Mouse (Mus musculus) left cerebral cortex, postnatal 14 days (tissue): Measurements from ENCODE around the gene Hoxa6. TPM values are rescaled to one million over a fixed set of nuclear protein-coding genes. Genes with fewer than 3 reads are reported as not detected.

Source experiments
- DNase-seq, 2 experiments: peaks; one replicate each; pipeline ENCODE4 v3.0.0; 2021 to 2022; ENCODE audit warnings: low spot score in 2 of 2, mixed read lengths in 1 of 2
- intact Hi-C: fragments of 180-260 bp; cut with DNase I; formaldehyde crosslinking; loops from one replicate; pipeline ENCODE4 v1.15.1; 2025
- total RNA-seq, 2 experiments: library from RNA; stranded (reverse); gene quantifications; 2 replicates each; pipeline ENCODE4 v1.2.3; 2021

The Hoxa6 gene
- total RNA-seq, 2 experiments from 2014 or later = not detected

DNA sequence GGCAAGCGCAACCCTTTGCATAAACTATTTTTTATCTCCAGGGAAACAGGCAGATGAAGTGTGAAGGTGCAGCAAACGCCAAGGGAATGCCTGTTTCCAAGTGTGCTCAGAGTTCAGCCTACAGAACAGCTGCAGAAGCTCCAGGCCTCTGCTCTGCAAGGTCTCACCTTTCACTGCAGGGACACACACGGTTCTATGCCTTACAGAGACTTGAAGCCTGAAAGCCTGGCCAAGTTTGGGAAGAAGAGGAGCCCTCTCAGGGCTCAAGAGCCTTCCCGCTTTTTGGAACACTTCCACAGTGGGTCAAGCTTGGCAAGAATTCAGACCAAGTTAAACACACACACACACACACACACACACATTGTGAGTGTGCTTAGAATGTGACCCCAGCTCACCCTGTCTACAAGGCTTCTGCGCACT, 19.3 kb downstream of the Hoxa6 start:
- intact Hi-C loops = no loop called here
- DNase-seq = no peak

DNA sequence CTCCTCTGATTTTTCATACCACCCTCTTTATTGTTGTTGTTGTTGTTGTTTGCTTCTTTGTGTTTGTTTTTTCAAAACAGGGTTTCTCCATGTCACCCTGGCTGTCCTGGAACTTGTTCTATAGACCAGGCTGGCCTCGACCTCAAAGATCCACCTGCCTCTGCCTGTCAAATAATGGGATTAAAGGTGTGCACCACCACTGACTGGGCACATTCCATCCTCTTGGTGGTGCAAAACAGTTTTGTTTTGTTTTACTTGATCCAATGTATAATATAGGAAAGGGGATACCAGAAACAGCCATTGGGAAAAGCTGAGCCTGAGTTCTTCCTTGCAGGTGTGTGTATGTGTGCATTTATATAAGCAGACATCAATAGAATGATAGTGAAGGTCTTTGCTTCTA, 22.0 kb downstream of the Hoxa6 start:
- DNase-seq = no peak
- intact Hi-C loops = no loop called here

DNA sequence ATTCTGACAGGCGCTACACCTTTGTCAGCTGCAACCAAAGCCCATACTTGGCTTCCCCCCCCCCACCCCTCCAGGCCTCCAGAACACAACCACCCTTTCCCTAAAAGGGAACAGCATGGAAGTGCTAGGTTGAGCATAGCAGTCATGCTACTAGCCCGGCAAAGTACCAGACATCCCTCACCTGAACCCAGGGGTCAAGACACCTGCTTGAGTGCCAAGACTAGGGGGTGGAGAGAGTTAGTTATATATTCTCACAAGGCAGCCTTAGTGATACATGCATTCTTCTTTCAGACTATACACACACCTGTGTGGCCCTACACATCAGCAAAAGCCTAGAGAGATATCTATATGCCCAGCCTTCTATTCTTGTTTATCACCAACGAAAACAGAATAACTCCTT, 22.7 kb downstream of the Hoxa6 start:
- intact Hi-C loops = no loop called here
- DNase-seq = no peak

DNA sequence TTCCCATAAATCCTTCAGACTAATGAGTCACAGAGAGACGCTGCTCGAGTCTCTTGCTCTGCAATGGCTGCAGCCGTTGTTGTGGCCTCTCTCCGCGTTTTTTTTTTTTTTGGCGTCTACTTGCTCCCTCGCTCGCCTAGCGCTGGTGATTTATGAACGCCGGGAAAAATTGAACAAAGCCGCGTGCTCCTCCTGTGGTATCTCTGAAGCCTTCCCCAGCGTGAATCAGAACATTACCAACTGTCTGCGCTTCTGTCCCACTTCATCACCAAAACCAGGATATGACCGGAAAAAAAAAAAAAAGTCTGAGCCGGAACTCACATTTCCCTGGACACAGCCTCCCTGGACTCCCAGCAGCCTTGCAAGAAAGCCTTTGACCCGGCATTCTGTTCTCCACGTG, 23.3 kb downstream of the Hoxa6 start:
- no peak for DNase-seq
- intact Hi-C loops = no loop called here

DNA sequence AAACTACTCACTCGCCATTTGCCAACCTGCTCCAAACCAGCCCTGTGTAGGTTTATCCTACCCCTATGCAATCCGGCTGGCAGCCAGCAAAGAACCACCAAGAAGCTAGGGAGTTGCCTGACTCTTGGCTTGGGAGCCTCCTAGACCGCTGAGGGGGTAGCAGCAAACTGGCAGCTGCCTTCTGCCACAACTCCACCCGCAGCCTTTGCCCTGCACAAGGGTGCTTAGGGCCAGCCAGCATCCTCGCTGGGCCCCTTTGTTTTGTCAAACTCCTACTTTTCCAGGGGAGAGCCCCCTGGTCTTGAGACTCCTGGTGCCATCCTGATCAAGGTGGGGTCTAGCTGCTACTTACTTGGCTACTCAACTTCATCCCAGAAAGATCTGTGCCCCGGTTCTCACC, 23.9 kb downstream of the Hoxa6 start:
- DNase-seq = no peak
- intact Hi-C loops = no loop called here

DNA sequence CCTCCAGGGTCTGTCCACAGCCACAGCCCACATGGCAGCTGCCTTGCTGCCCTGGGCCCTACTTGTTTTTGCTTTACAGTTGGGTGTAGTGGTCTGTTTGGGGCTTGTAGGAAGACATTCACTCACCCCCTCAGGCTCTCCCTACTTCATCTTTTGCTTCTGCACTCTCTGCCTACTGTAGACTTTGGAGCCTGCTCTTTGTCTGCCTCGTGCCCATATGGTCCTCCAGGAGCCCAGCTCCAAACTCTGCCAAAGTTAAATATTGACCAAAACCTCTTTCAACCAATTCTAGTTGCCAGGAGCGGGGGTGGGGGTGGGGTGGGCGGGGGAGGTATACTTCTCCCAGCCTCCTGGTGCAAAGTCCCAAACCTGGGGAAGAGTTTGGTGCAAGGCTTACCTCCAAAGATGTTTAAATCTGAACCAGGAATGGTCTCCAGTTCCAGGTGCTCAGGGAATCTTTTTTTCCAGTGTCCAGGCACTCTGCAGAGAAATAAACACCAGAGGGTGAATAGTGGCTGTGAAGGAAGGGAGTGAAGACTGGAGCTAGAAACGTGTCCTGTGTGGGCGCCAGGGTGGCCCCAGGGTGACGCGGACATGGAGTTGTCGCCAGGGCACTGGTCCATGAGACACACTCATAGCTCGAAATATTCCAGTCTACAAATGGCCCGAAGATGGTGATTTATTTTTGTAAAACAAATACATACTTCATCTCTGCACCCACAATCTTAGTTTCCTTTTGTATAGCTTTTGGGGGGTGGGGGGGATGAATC, 25.0 kb downstream of the Hoxa6 start:
- intact Hi-C loops = no loop called here

DNA sequence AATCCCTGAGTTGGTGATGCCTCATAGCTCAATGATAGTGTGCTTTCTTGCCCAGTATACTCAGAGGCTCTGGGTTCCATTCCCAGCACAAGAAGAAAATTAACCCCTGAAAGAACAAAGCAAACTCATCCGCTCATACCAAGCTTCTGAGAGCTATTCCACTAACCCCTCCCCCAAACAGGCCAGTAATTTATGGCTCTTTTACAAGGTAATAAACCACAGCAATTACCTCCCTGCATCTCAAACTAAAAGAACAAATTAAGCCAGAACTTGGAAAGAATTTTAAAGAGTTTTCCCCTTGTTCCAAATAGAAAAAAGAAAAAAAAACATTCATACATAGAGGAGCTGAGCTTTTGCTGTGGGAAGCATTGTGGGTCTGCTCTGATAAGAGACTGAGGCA, 25.7 kb downstream of the Hoxa6 start:
- intact Hi-C loops = no loop called here
- no peak for DNase-seq

More for the DNA sequence above, 25.0 kb downstream of the Hoxa6 start:
- no peak for DNase-seq

DNA sequence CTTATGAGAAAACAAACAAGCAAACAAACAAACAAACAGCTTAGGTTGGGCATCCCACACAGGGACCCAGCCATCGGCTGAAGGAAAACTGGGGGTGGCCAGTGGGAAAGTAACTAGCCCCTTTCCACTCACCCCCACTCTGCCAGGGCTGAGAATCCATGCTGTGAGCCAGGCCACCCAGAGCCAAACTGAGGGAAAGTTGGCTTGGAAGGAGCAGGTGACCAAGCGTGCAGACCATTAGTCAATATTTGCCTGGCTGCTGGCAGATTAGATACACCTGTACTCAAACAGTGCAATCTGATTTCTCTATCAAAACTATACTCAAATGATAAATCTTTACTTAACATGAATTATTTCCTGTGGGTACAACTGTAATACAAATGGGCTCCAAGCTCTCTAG, 26.5 kb downstream of the Hoxa6 start:
- DNase-seq = no peak
- intact Hi-C loops = no loop called here

DNA sequence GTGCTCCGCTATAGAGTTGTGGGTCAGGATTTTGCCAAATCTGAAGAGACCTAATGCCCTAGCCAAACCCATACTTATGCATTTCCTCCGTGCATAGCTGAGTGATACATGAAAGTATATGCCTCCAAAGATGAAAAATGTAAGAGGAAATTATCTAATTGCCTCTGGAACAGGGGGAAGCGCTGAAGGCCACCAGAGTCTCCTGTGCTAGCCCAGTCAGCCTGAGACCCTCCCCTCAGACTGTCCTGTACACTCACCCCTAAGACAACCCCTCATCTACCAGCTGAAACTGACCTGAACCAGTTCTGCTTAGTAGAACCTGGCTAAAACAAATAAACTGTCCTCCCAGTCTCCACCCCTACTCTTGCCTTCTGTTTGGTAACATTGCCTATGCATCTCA, 27.8 kb downstream of the Hoxa6 start:
- intact Hi-C loops = no loop called here

DNA sequence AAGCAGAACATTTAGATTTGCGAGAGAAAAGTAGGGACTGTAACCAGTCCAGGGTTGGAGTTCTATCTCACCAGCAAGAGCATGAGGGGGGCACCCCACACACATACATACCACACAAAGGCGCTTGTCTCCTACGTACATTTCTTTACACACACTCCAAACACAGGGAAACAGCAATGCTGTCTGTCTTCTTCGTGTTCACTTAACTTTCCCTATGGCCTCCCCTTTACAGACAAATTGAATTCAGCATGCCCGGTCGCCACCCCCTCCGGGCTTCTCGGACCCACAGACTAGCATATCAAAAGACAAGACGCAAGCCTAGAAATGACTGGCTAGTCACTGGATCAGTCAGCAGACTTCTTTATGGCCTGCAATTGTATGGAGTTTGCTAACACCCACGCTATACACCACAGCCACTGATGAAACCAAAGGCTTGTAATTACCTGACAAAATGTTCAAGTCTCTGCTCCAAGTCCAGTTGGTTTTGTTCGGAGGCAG, 28.3 kb downstream of the Hoxa6 start:
- DNase-seq = no peak
- intact Hi-C loops = no loop called here

More for the DNA sequence above, 27.8 kb downstream of the Hoxa6 start:
- DNase-seq = no peak

DNA sequence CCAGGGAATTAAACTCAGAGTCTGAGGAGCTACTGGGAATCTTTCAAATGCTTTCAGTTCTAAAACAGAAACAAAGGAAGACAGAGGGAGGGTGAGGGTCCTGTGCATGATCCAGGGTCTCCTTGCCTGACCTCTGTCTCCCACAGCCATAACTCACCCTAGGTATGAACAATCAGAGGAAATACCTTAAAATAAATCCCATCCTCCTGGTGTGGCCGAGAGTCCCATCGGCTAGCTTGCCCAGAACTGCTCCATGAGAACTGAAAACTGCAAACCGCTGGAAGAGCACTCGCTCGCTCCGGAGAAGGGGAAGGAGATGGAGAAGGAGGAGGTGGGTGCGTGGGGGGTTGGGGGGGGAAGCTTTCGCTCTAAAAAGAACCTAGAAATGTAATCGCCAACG, 28.8 kb downstream of the Hoxa6 start:
- intact Hi-C loops = no loop called here
- DNase-seq = no peak

DNA sequence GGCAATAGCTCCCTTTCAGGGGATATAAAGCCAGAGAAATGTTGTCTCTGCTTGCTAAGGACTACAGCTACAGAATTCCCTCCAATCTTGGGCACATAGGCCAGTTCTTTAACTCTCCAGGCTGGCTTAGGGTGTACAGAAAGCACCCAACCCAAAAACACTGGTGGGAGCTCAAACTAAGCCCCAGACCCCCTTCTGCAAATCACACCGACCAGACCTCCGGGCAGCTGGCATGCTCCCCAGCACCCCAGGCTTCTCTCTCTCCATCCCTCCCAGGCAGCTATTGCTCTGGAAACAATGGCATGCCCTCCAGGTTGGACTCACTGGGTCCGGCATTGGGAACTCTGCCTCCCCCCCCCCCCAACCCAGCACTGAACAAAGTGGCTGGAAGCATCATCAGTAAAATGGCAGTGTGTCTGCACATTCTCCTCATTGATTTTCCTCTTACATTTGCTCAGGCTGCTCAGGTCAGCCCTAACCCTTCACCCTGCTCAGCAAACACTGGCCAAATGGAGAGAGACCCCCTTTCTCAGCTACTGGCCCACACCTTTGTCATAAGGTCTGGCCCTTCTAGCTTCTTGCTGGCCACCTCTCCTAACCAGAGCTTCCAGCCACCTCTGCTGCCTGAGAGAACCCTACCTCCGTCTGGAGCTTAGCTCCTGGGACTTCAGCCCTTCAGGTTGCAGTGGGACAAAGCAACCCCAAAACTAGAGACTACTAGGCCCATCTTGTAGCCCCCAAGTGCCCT, 29.4 kb downstream of the Hoxa6 start:
- no peak for DNase-seq
- intact Hi-C loops = no loop called here

DNA sequence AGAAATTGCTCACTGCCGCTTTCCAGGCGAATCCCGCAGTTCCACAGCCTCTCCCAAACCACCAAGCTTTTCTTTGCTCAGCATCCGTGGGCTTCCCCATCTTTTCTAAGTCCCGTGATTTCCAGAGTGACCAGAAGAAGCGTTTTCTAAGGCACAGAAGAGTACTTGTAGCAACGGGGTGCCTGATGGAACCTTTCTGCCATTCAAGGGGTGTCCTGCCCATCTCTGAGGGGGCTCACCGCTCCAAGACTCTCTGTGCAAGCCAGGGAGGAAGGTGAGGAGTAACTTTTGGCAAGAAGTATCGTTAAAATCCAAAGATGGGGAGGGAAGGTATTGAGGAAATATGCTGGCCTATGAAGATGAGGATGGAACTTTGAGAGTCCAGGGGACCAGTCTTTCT, 30.7 kb downstream of the Hoxa6 start:
- intact Hi-C loops = no loop called here
- DNase-seq = no peak

DNA sequence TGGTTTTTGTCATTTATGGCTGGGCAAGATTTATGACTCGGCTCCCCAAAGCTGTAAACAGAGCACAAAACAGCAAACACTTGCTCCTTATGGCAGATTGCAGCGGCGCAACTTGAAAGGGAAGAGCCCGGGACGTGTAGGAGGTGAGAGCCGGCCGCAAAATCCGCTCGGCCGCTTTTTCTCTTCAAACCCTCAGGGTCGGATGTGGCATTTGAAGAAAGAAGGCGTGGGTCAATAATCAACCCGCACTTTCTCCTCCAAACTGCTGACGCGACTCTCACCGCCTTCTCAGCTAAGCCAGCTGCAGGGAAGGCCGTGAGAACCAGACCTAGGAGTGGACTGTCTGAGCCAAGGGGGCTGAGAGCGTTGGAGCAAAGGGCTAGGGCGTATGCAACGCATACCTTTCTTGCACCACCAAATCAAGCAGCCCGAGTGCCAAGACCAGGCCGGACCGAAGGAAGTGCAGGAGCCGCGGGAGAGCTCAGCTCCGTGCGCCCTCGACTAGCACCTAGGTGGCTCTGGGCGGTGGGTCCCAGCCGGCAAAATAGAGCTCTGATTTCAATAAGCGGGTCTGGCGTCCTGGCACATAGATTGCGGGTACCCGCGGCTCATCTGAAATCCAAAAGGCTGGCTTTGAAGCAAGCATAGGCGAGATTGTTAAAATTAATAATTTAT, 31.3 kb downstream of the Hoxa6 start, which contains the start of gene 5730596B20Rik:
5730596B20Rik (plus strand) TSS at position 438 of the 675 bp plus-strand sequence.
- no peak for DNase-seq
- intact Hi-C loops = no loop called here

DNA sequence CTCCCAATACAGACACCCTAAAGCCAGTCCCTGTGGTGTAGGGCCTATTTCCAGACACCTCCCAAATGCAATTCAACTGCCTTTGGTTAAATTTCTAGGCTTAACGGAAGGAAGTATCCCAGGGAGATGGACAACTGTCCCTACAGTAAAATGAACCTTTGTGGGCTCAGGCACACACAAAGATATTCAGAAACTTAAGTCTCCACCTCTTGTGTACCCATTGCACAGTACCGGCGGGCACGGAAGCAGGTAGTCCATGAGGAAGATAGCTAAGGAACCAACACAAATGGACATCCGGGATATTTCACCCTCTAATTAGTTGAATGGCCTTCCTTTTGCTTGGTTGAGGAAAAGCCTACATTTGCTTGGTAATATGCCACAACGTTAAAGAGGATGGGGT, 32.1 kb downstream of the Hoxa6 start:
- intact Hi-C loops = no loop called here

DNA sequence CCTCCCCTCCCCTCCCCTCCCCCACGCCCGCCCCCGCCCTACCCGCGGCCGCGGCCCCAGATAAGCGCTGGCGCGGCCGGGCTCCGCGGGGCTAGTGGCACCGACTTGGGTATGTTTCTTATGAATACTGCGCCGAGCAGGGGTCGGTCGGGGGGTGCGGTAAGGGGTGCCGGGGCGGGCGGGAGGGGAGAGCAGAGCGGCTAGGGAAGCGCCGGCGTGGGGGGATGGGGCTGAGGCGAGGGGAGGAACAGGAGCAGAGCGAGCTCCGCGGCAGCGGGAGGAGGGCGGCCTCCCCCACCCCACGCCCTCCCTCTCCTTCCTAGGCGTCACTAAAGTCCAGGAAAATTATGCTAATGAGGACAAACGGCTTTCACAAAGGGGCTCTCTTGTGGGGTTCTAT, 32.7 kb downstream of the Hoxa6 start:
- no peak for DNase-seq
- intact Hi-C loops = no loop called here

More for the DNA sequence above, 32.1 kb downstream of the Hoxa6 start:
- no peak for DNase-seq

DNA sequence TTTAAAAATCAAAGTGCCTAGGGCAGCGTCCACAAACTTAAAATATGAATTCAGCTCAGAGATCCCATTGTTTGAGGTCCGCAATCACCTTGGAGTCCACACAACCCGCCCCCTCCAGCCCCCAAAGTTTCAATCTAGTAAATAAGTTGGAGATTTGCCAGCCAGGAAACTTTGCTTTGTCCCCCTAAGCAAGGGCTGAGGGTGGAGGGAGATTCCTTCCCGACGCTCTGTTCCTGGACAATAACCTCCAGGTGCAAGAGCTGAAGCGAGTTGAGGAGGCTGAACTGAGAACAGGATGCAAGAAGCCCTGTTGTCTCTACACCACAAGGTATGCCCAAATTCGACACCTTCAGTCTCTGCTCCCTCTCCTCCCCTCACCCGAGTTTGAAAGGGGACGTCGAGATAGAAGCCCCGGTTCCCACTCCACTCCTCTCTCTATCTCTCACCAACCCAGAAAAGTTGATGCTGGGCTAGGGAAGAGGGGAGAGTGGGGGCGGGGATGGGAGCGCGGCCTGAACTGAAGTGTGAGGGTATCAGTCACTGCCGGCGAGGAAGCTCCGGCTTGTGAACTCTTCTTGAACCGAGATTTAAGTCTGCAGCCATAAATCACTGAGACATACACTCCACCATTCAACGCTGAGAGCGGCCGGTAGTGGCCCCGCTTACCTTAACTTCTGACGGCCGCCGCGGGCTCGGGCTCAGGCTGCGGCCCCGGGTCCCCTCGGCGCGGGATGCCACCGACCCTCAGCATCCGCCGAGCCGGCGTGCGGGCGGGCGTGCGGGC, 33.4 kb downstream of the Hoxa6 start:
- intact Hi-C loops = no loop called here

DNA sequence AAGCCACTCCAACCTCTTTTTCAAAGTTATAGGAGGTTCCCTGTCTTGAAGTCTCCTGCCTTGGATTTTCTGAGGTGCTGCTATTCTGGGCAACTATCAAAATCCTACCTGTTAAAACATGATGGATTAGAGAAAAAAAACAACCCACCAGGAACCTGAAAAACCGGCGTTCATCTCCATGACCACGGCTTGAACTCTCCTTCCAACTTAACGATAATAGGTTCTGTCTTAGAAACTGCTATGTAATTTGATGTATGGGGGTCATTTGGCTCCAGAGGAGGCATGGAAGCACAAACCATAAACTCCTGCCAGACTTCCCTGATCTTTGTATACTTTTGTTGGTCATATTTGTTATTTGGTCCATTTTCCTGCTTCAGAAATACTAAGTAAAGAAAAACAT, 34.9 kb downstream of the Hoxa6 start:
- DNase-seq = no peak
- intact Hi-C loops = no loop called here

More for the DNA sequence above, 33.4 kb downstream of the Hoxa6 start:
- no peak for DNase-seq

DNA sequence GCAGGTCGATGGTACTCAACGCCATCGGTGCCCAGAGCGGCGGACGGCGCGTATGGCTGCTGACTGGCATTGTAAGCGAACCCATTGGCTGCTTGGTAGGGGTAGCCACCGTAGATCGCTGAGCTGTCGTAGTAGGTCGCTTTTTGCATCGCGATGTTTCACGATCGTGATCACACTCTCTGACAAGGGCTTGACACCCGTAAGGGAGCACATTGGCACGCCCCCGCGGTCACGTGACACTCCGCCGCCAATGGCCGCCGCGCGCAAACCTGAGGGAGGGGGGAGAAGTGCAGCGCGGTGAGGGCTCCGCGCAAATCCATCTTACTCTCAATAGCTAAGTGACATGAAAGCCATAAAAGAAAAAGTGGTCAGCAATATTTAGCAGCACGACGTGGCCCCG, 36.0 kb downstream of the Hoxa6 start:
- intact Hi-C loops = no loop called here
- DNase-seq = no peak
